Mouse (Mus musculus): ENCODE measurements around the gene Susd3.

DNA sequence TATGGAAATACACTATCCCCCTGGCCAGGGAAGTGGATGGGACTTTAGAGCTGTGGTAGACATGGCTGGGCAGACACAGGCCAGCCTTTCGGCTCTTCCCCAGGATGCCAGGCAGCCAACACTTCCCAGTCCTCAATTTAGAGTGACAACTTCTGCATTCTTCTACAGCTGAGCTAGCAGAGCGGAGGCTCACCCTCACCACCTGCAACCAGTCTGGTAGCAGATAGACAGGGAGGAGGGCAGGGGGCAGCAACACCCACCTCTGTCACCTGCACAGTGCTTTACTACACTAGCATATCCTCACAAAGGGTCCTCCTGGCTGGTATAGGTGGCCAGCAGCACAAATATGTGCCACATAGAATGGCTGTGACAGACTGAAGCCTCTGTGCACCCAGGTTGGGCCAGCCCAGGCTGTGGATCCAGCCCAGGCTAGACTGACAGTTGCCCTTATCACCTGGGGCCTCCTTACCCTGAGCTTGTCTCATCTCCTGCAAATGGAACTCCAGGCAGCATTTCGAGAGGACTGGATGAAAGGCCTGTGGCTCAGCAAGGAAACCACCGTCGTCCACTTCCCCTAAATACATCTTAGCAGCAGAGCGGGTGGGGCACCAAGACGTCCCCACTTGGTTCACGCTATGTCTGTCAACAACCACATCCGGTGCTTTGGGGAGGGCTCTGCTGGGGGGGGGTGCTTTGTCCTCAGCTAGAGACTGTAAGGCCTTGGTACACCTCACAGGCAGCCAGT lies 6.0 kb downstream of the Susd3 start:
- peak; percentile 22 for TF ChIP-seq CTCF (IDR thresholded peaks at IDR 0.05; ENCODE audit: low read depth)
- peak; percentile 42; the same call in 1 of the 2 replicates for TF ChIP-seq EP300 (IDR thresholded peaks at IDR 0.05; ENCODE audit: low read depth)

All from liver, postnatal 0 days (tissue).